Mouse (Mus musculus) cortical plate, adult 2 months (tissue): ENCODE results near the gene Brf1.

Source experiments
- CTCF ChIP-seq: fragments of 200-500 bp; IDR thresholded peaks from 2 replicates; pipeline ENCODE4 v1.5.1; 2011; ENCODE audit warnings: mild to moderate bottlenecking, control low read depth, low read length; ENCODE audit not compliant: insufficient read depth; ENCODE audit errors: extremely low read depth
- POLR2A ChIP-seq: fragments of 200-500 bp; IDR thresholded peaks from 2 replicates; pipeline ENCODE4 v1.6.1; 2011; ENCODE audit warnings: mild to moderate bottlenecking, low read length, control low read depth; ENCODE audit not compliant: insufficient read depth; ENCODE audit errors: extremely low read depth

- TF ChIP-seq CTCF (no peak), POLR2A (no peak)
Observed at GRCm38 (mm10) chr12:113002667-113003066, 2.2 kb upstream of the Brf1 start.
